Mouse (Mus musculus) kidney, embryonic 14.5 days (tissue): Measurements from ENCODE around the gene Mmel1. TPM values are rescaled to one million over a fixed set of nuclear protein-coding genes. Genes with fewer than 3 reads are reported as not detected.

Source experiments
- ATAC-seq: fragments of 200-750 bp; cut with Nextera tagmentation; 2 replicates; pipeline ENCODE4 v1.8.0; 2017; ENCODE audit warnings: moderate number of reproducible peaks, mild to moderate bottlenecking, moderate TSS enrichment, moderate library complexity; ENCODE audit not compliant: low FRiP score, low TSS enrichment
- H3K27ac ChIP-seq: fragments of 300-500 bp; sonication (generic); 2 replicates; pipeline ENCODE4 v1.5.1; 2014; ENCODE audit warnings: low read depth, mild to moderate bottlenecking, low read length, moderate library complexity, mixed read lengths
- H3K27me3 ChIP-seq: fragments of 300-500 bp; sonication (generic); 2 replicates; pipeline ENCODE4 v1.6.1; 2014; ENCODE audit warnings: mild to moderate bottlenecking, low read length; ENCODE audit not compliant: control insufficient read depth, insufficient read depth
- H3K36me3 ChIP-seq: fragments of 300-500 bp; sonication (generic); 2 replicates; pipeline ENCODE4 v1.6.1; 2014; ENCODE audit warnings: low read length, mixed read lengths; ENCODE audit not compliant: control insufficient read depth, insufficient read depth
- H3K4me1 ChIP-seq: fragments of 300-500 bp; sonication (generic); 2 replicates; pipeline ENCODE4 v1.6.1; 2014; ENCODE audit warnings: low read length, mixed read lengths; ENCODE audit not compliant: control insufficient read depth, insufficient read depth
- H3K4me2 ChIP-seq: fragments of 300-500 bp; sonication (generic); replicated peaks from 2 replicates; pipeline ENCODE4 v1.6.1; 2014; ENCODE audit warnings: low read depth, mild to moderate bottlenecking, low read length
- H3K4me3 ChIP-seq: fragments of 300-500 bp; sonication (generic); 2 replicates; pipeline ENCODE4 v1.5.1; 2014; ENCODE audit warnings: mild to moderate bottlenecking, low read length
- H3K9ac ChIP-seq: fragments of 300-500 bp; sonication (generic); 2 replicates; pipeline ENCODE4 v1.6.1; 2014; ENCODE audit warnings: low read depth, mild to moderate bottlenecking, low read length, moderate library complexity
- H3K9me3 ChIP-seq: fragments of 300-500 bp; sonication (generic); 2 replicates; pipeline ENCODE4 v1.6.1; 2016; ENCODE audit warnings: low read length; ENCODE audit not compliant: control insufficient read depth
- WGBS: fragments of 180-500 bp; shearing (Covaris S2); extraction: QIAGEN DNeasy Blood & Tissue Kit; methylation state at CpG from one replicate; pipeline ENCODE4 v1.1.7; 2014; 5-methylcytosine and 5-hydroxymethylcytosine counted together
- polyA plus RNA-seq: library from polyadenylated mRNA; unstranded; fragments of >200 nt; fragmentation: Nextera tagmentation; extraction: Ambion mirVana; gene quantifications from 2 replicates; pipeline ENCODE4 v1.2.1, GENCODE M21; 2014

Mmel1 gene
- polyA plus RNA-seq, 1 experiment from 2014 or later = not detected

DNA sequence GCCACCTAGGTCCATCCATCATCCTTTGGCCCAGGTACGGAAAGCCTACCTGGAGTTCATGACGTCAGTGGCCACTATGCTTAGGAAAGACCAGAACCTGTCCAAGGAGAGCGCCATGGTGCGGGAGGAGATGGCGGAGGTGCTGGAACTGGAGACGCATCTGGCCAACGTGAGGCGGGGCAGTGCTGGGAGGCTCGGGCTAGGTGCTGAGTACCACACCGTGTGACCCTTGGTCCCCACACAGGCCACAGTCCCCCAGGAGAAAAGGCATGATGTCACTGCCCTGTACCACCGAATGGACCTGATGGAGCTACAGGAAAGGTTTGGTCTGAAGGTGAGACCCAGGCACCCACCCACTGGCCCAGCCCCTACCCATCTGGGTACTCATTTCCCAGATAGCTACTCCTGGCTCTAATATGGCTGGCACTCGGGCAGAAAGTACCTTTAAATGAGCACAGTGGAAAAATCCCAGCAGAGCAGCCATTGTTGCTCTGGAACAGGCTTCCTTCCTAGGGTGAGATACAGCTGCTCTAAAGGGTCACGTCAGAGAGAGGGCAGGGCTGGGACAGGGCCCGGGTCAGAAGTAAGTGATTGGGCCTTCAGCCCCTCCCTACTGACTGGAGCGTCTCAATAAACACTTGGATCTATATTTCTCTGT, 18.3 kb downstream of the Mmel1 start:
- WGBS = 79% methylated on average over 15 of the region's 15 CpGs
- no peak for ATAC-seq
- Histone ChIP-seq H3K9ac (no peak overlapping the region), H3K27me3 (no peaks in the 10 kb centered on the region), H3K36me3 (no peaks in the 10 kb centered on the region), H3K4me2 (no peak overlapping the region), H3K27ac (no peak overlapping the region), H3K4me3 (no peak overlapping the region), H3K9me3 (no peaks in the 10 kb centered on the region), H3K4me1 (no peaks in the 10 kb centered on the region)

DNA sequence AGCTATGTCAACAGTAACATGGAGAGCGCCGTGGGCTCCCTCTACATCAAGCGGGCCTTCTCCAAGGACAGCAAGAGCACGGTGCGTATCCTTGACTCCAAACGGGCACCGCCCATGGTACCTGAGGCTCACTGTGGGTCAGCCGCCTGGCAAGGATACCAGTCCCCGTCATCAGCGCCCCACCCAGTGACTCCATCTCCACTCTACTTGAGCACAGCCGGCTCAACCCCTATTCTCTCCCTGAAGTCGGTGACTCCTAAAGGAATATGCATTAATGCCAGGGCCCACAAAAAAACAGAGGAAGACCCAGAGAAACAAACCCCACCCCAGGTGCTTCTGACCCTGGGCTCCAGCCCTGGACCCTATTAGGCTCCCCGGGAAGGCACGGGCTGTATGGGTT, 21.5 kb downstream of the Mmel1 start:
- no peak overlapping the region for H3K9ac ChIP-seq
- WGBS = 88% methylated on average over 14 of the region's 14 CpGs
- H3K27me3 ChIP-seq = no peaks in the 10 kb centered on the region
- H3K4me2 ChIP-seq = no peak overlapping the region
- no peak overlapping the region for H3K27ac ChIP-seq
- no peak overlapping the region for H3K4me3 ChIP-seq
- no peak for ATAC-seq
- no peaks in the 10 kb centered on the region for H3K9me3 ChIP-seq
- no peaks in the 10 kb centered on the region for H3K4me1 ChIP-seq
- H3K36me3 ChIP-seq = no peaks in the 10 kb centered on the region

DNA sequence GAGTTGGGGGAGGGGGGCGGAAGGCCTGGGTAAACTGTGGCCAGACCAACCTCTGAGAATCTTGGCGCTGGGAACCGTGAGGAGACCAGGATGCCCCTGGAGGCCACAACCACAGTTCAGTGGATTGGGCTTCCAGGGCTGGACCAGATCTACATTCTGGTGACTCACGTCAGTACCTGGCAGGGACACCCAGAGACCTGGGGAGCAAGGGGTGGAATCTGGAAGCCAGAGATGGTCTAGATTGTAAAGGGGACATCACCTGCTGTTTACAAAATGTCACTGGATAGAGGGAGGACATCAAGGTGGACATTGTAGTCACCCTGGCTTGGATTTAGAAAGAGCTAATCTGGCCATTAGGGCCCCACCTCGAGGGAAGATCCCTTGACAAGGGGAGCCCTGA, 26.2 kb downstream of the Mmel1 start:
- Histone ChIP-seq H3K27me3 (no peaks in the 10 kb centered on the region), H3K36me3 (no peaks in the 10 kb centered on the region), H3K27ac (no peak overlapping the region), H3K9ac (no peak overlapping the region), H3K4me2 (no peak overlapping the region), H3K9me3 (no peaks in the 10 kb centered on the region), H3K4me3 (no peak overlapping the region), H3K4me1 (peaks cover 10% of the 10 kb centered on the region)
- ATAC-seq = no peak
- 84% methylated on average over 5 of the region's 5 CpGs for WGBS

- H3K27ac ChIP-seq = no peak overlapping the region
- H3K4me1 ChIP-seq = peaks cover 10% of the 10 kb centered on the region
- peak overlapping the region; percentile 58 for H3K4me3 ChIP-seq
- no peaks in the 10 kb centered on the region for H3K9me3 ChIP-seq
- H3K9ac ChIP-seq = peak overlapping the region; percentile 67
- ATAC-seq = no peak
- WGBS = 68% methylated on average over 6 of the region's 6 CpGs
- no peaks in the 10 kb centered on the region for H3K36me3 ChIP-seq
- H3K4me2 ChIP-seq = peak overlapping the region; percentile 96
- no peaks in the 10 kb centered on the region for H3K27me3 ChIP-seq
Measured at GRCm38 (mm10) chr4:154897676-154898465, 28.5 kb downstream of the Mmel1 start.

- peak within 1 kb of the TSS; percentile 58 for H3K4me3 ChIP-seq
- peak within 1 kb of the TSS; percentile 96 for H3K4me2 ChIP-seq
- peak; percentile 98 for ATAC-seq
- no peak within 1 kb of the TSS for H3K27ac ChIP-seq
- peak within 1 kb of the TSS; percentile 67 for H3K9ac ChIP-seq
- H3K36me3 ChIP-seq = no peaks in the 10 kb centered on the region
- WGBS = 2% methylated on average over 43 of the region's 43 CpGs
- H3K27me3 ChIP-seq = no peaks in the 10 kb centered on the region
- peaks cover 10% of the 10 kb centered on the region for H3K4me1 ChIP-seq
- no peaks in the 10 kb centered on the region for H3K9me3 ChIP-seq
Measured at GRCm38 (mm10) chr4:154898506-154899446, 29.4 kb downstream of the Mmel1 start, which contains the start of gene Fam213b. Gene Fam213b, minus strand, starts transcription at chr4:154899135.

- WGBS = 92% methylated on average over 2 of the region's 2 CpGs
- Histone ChIP-seq H3K9ac (no peak overlapping the region), H3K27me3 (no peaks in the 10 kb centered on the region), H3K27ac (no peak overlapping the region), H3K4me2 (no peak overlapping the region), H3K9me3 (no peaks in the 10 kb centered on the region), H3K4me1 (peaks cover 17% of the 10 kb centered on the region), H3K4me3 (no peak overlapping the region), H3K36me3 (no peaks in the 10 kb centered on the region)
- no peak for ATAC-seq
Measured at GRCm38 (mm10) chr4:154902371-154902770, 33.0 kb downstream of the Mmel1 start.

- ATAC-seq = peak; percentile 93
- H3K9ac ChIP-seq = peak overlapping the region; percentile 58
- H3K27me3 ChIP-seq = no peaks in the 10 kb centered on the region
- H3K36me3 ChIP-seq = no peaks in the 10 kb centered on the region
- peak overlapping the region; percentile 83 for H3K4me2 ChIP-seq
- no peaks in the 10 kb centered on the region for H3K9me3 ChIP-seq
- WGBS = 2% methylated on average over 16 of the region's 16 CpGs
- H3K4me1 ChIP-seq = peaks cover 7% of the 10 kb centered on the region; the same call in 1 of the 2 replicates
- 0 out of 2 replicates have a peak overlapping the region, but pooled peaks have one; percentile 51 for H3K27ac ChIP-seq
- peak overlapping the region; percentile 50 for H3K4me3 ChIP-seq
Measured at GRCm38 (mm10) chr4:154904185-154905071, 35.0 kb downstream of the Mmel1 start.

DNA sequence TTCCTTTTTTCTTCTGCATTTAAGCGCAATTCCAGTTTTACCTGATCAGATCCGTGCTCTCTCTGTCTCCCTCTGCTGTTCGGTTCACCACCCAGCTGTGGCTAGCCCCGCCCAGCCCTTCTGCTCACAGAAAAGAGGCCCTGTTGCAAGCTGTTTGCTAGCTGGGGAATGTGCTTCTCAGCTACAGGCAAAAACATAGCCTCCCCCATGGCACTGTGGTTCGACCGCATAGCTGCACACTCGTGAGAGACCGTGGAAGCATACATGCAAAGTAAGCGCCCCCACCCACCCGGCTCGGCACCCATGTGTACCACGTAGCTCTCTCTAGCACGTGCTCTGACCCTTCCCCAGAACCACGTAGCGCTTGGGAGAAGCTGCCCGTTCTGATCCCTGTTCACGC, 38.4 kb downstream of the Mmel1 start:
- Histone ChIP-seq H3K4me3 (no peak overlapping the region), H3K27ac (peak overlapping the region; percentile 30; the same call in 1 of the 2 replicates), H3K4me1 (peaks cover 12% of the 10 kb centered on the region; the same call in 1 of the 2 replicates), H3K27me3 (no peaks in the 10 kb centered on the region), H3K36me3 (no peaks in the 10 kb centered on the region), H3K9ac (no peak overlapping the region), H3K4me2 (no peak overlapping the region), H3K9me3 (no peaks in the 10 kb centered on the region)
- ATAC-seq = peak; percentile 50
- 48% methylated on average over 17 of the region's 17 CpGs for WGBS
